Mouse (Mus musculus) heart, postnatal 0 days (tissue): Measurements from ENCODE around the gene Lnx2. TPM values are rescaled to one million over a fixed set of nuclear protein-coding genes. Genes with fewer than 3 reads are reported as not detected.

Source experiments
- ATAC-seq: fragments of 200-750 bp; cut with Nextera tagmentation; 2 replicates; pipeline ENCODE4 v1.8.0; 2017; ENCODE audit warnings: low read depth, moderate number of reproducible peaks, moderate library complexity; ENCODE audit not compliant: insufficient read depth
- DNase-seq: peaks from one replicate; pipeline ENCODE4 v3.0.0-alpha.2; 2016; ENCODE audit warnings: low spot score
- H3K27ac ChIP-seq: fragments of 300-500 bp; sonication (generic); 2 replicates; pipeline ENCODE4 v1.5.1; 2014; ENCODE audit warnings: low read depth, mild to moderate bottlenecking
- H3K27me3 ChIP-seq: fragments of 300-500 bp; sonication (generic); 2 replicates; pipeline ENCODE4 v1.6.1; 2014; ENCODE audit warnings: low read length, mixed read lengths; ENCODE audit not compliant: control insufficient read depth, insufficient read depth
- H3K36me3 ChIP-seq: fragments of 300-500 bp; sonication (generic); replicated peaks from 2 replicates; pipeline ENCODE4 v1.6.1; 2014; ENCODE audit warnings: low read length, mixed read lengths; ENCODE audit not compliant: control insufficient read depth, insufficient read depth
- H3K4me1 ChIP-seq: fragments of 300-500 bp; sonication (generic); 2 replicates; pipeline ENCODE4 v1.6.1; 2014; ENCODE audit warnings: antibody characterized with exemption; ENCODE audit not compliant: control insufficient read depth, insufficient read depth
- H3K4me2 ChIP-seq: fragments of 300-500 bp; sonication (generic); 2 replicates; pipeline ENCODE4 v1.6.1; 2014; ENCODE audit warnings: low read depth, mild to moderate bottlenecking, low read length, moderate library complexity
- H3K4me3 ChIP-seq: fragments of 300-500 bp; sonication (generic); 2 replicates; pipeline ENCODE4 v1.5.1; 2014; ENCODE audit warnings: low read depth, low read length
- H3K9ac ChIP-seq: fragments of 300-500 bp; sonication (generic); replicated peaks from 2 replicates; pipeline ENCODE4 v1.6.1; 2014; ENCODE audit warnings: low read depth, low read length, mixed read lengths
- H3K9me3 ChIP-seq: fragments of 300-500 bp; sonication (generic); replicated peaks from 2 replicates; pipeline ENCODE4 v1.6.1; 2016; ENCODE audit warnings: low read length; ENCODE audit not compliant: control insufficient read depth
- CTCF ChIP-seq: IDR thresholded peaks from 2 replicates; pipeline ENCODE4 v1.5.1; 2016; ENCODE audit warnings: antibody characterized with exemption, control low read depth, low read depth
- EP300 ChIP-seq: IDR thresholded peaks from 2 replicates; pipeline ENCODE4 v1.6.1; 2016; ENCODE audit warnings: antibody characterized with exemption, low read depth
- WGBS: fragments of 180-500 bp; shearing (Covaris S2); extraction: QIAGEN DNeasy Blood & Tissue Kit; methylation state at CpG from one replicate; pipeline ENCODE4 v1.1.7; 2014; 5-methylcytosine and 5-hydroxymethylcytosine counted together
- polyA plus RNA-seq: library from polyadenylated mRNA; unstranded; fragments of >200 nt; fragmentation: Nextera tagmentation; extraction: Ambion mirVana; gene quantifications from 2 replicates; pipeline ENCODE4 v1.2.1, GENCODE M21; 2015
- total RNA-seq: library from RNA; depleted of rRNA; stranded (reverse); fragments of >200 nt; gene quantifications from 2 replicates; pipeline ENCODE4 v1.2.3, GENCODE M21; 2014; ENCODE audit warnings: low replicate concordance

The Lnx2 gene
- total and polyA plus RNA-seq, 2 experiments from 2014 or later, result 6.5 to 18.0 TPM

GRCm38 (mm10) chr5:146985725-146986433, 90.5 kb downstream of the Lnx2 start:
- Histone ChIP-seq H3K9me3 (no peaks in the 10 kb centered on the region), H3K27me3 (peaks cover 19% of the 10 kb centered on the region; the same call in 1 of the 2 replicates), H3K9ac (no peak overlapping the region), H3K4me3 (no peak overlapping the region), H3K4me1 (no peaks in the 10 kb centered on the region), H3K4me2 (peak overlapping the region; percentile 28; the same call in 1 of the 2 replicates), H3K36me3 (no peaks in the 10 kb centered on the region), H3K27ac (no peak overlapping the region)
- DNase-seq (no peak), ATAC-seq (no peak)
- 57% methylated on average over 21 of the region's 21 CpGs for WGBS
- TF ChIP-seq EP300, result no peak
- no peak for TF ChIP-seq CTCF

- Histone ChIP-seq H3K9me3 (no peaks in the 10 kb centered on the region), H3K27me3 (peaks cover 19% of the 10 kb centered on the region; the same call in 1 of the 2 replicates), H3K4me2 (no peak overlapping the region), H3K4me3 (no peak overlapping the region), H3K36me3 (no peaks in the 10 kb centered on the region), H3K4me1 (no peaks in the 10 kb centered on the region), H3K9ac (no peak overlapping the region), H3K27ac (no peak overlapping the region)
- DNase-seq, result peak; percentile 58
- TF ChIP-seq CTCF (peak; percentile 86), EP300 (no peak)
- no peak for ATAC-seq
- WGBS, result 7% methylated on average over 8 of the region's 8 CpGs
Observed at GRCm38 (mm10) chr5:146983216-146983615, 93.2 kb downstream of the Lnx2 start.

GRCm38 (mm10) chr5:146981376-146981775, 95.0 kb downstream of the Lnx2 start:
- H3K36me3 ChIP-seq, result no peaks in the 10 kb centered on the region
- no peaks in the 10 kb centered on the region for H3K4me1 ChIP-seq
- H3K9ac ChIP-seq, result no peak overlapping the region
- peaks cover 19% of the 10 kb centered on the region; the same call in 1 of the 2 replicates for H3K27me3 ChIP-seq
- no peak for ATAC-seq
- TF ChIP-seq CTCF, result no peak
- no peak overlapping the region for H3K4me2 ChIP-seq
- H3K9me3 ChIP-seq, result no peaks in the 10 kb centered on the region
- no peak for DNase-seq
- no peak overlapping the region for H3K27ac ChIP-seq
- 77% methylated on average over 6 of the region's 6 CpGs for WGBS
- no peak overlapping the region for H3K4me3 ChIP-seq

- no peaks in the 10 kb centered on the region for H3K36me3 ChIP-seq
- H3K4me3 ChIP-seq, result no peak overlapping the region
- H3K27ac ChIP-seq, result no peak overlapping the region
- no peaks in the 10 kb centered on the region for H3K9me3 ChIP-seq
- no peaks in the 10 kb centered on the region for H3K4me1 ChIP-seq
- H3K27me3 ChIP-seq, result no peaks in the 10 kb centered on the region
- no peak overlapping the region for H3K4me2 ChIP-seq
- no peak for DNase-seq
- 34% methylated on average over 13 of the region's 13 CpGs for WGBS
- no peak for ATAC-seq
- H3K9ac ChIP-seq, result no peak overlapping the region
- TF ChIP-seq CTCF (no peak), EP300 (no peak)
Observed at GRCm38 (mm10) chr5:146974781-146975123, 101.6 kb downstream of the Lnx2 start.

- H3K9ac ChIP-seq, result no peak overlapping the region
- H3K4me2 ChIP-seq, result no peak overlapping the region
- no peak for TF ChIP-seq CTCF
- no peak for TF ChIP-seq EP300
- 75% methylated on average over 25 of the region's 25 CpGs for WGBS
- no peaks in the 10 kb centered on the region for H3K27me3 ChIP-seq
- ATAC-seq (no peak), DNase-seq (no peak)
- H3K9me3 ChIP-seq, result no peaks in the 10 kb centered on the region
- no peaks in the 10 kb centered on the region for H3K36me3 ChIP-seq
- H3K4me1 ChIP-seq, result no peaks in the 10 kb centered on the region
- H3K27ac ChIP-seq, result no peak overlapping the region
- no peak overlapping the region for H3K4me3 ChIP-seq
Observed at GRCm38 (mm10) chr5:146973858-146974780, 102.3 kb downstream of the Lnx2 start.
